ENCODE assay signal across 19 mouse cellular contexts in genomic region chr2:10131296-10131695, GRCm38 (mm10). TPM values are rescaled to one million over a fixed set of nuclear protein-coding genes. Genes with fewer than 3 reads are reported as not detected.
DNase-seq lines count a peak whose midpoint lies in the region; ATAC-seq and TF ChIP-seq lines count a peak whose summit lies in the region.
"Had no signal": no experiment of that assay in that cellular context is flagged by ENCODE, and none has a peak within 500 bp of the region (broad histone marks: within the 10 kb centered on the region; RNA-seq: fewer than 3 reads in every experiment).

TSS of gene Itih2 (minus strand) at chr2:10131396.

- no peak within 1 kb of the TSS for H3K4me3 ChIP-seq in kidney, postnatal 0 days (replicated peaks; ENCODE audit: low read depth, low read length)
- no peak within 1 kb of the TSS for H3K4me3 ChIP-seq in kidney, embryonic 14.5 days (ENCODE audit: low read length)
- peak within 1 kb of the TSS; percentile 46 for H3K4me3 ChIP-seq in liver, embryonic 15.5 days (replicated peaks)
- no peak within 1 kb of the TSS for H3K4me3 ChIP-seq in hindbrain, embryonic 10.5 days
- H3K4me3 ChIP-seq in heart, embryonic 11.5 days (ENCODE audit: low read depth, low read length), result no peak within 1 kb of the TSS
- H3K4me3 ChIP-seq: heart, embryonic 13.5 days; hindbrain, embryonic 15.5 days; intestine, embryonic 15.5 days; kidney, embryonic 15.5 days; limb, embryonic 13.5 days; midbrain, embryonic 12.5 days; neural tube, embryonic 12.5 days had no signal

- H3K4me1 ChIP-seq in kidney, postnatal 0 days (replicated peaks; ENCODE audit: insufficient read depth, low read length), result no peaks in the 10 kb centered on the region
- H3K4me1 ChIP-seq in kidney, embryonic 14.5 days (ENCODE audit: control insufficient read depth, insufficient read depth, low read length), result no peaks in the 10 kb centered on the region
- H3K4me1 ChIP-seq in liver, embryonic 15.5 days (replicated peaks), result peaks cover 3% of the 10 kb centered on the region; the same call in 1 of the 2 replicates
- H3K4me1 ChIP-seq in hindbrain, embryonic 10.5 days (replicated peaks), result no peaks in the 10 kb centered on the region
- H3K4me1 ChIP-seq in heart, embryonic 11.5 days (ENCODE audit: control insufficient read depth, insufficient read depth, low read length), result no peaks in the 10 kb centered on the region
- H3K4me1 ChIP-seq: heart, embryonic 13.5 days; hindbrain, embryonic 15.5 days; intestine, embryonic 15.5 days; limb, embryonic 13.5 days; midbrain, embryonic 12.5 days; neural tube, embryonic 12.5 days had no signal

- no peak for DNase-seq in adrenal gland, postnatal 10 days
- no peak for DNase-seq in adrenal gland, postnatal 36 days
- DNase-seq in kidney, postnatal 0 days (ENCODE audit: low spot score), result no peak
- peak; percentile 45 for DNase-seq in 3T3-L1 (ENCODE audit: low read depth, low spot score)
- no peak for DNase-seq in hindbrain, embryonic 10.5 days (ENCODE audit: low spot score)
- DNase-seq: cerebellum, adult 9-11 months; right cerebral cortex, adult 18-20 months had no signal

- no peak for ATAC-seq in kidney, postnatal 0 days (replicated peaks; ENCODE audit: low FRiP score, low read depth)
- no peak for ATAC-seq in kidney, embryonic 14.5 days (ENCODE audit: low FRiP score, low TSS enrichment)
- no peak for ATAC-seq in liver, embryonic 15.5 days (ENCODE audit: insufficient read depth)
- no peak for ATAC-seq in heart, embryonic 11.5 days (replicated peaks; ENCODE audit: insufficient number of reproducible peaks, low FRiP score, low TSS enrichment)
- ATAC-seq: intestine, embryonic 15.5 days had no signal

- no peak within 1 kb of the TSS for H3K9ac ChIP-seq in kidney, postnatal 0 days (ENCODE audit: low read depth, low read length)
- H3K9ac ChIP-seq in kidney, embryonic 14.5 days (ENCODE audit: low read depth, low read length), result no peak within 1 kb of the TSS
- H3K9ac ChIP-seq in liver, embryonic 15.5 days, result no peak within 1 kb of the TSS
- no peak within 1 kb of the TSS for H3K9ac ChIP-seq in heart, embryonic 11.5 days (ENCODE audit: low read depth, low read length)
- H3K9ac ChIP-seq: heart, embryonic 13.5 days; hindbrain, embryonic 15.5 days; intestine, embryonic 15.5 days; kidney, embryonic 15.5 days; limb, embryonic 13.5 days; midbrain, embryonic 12.5 days; neural tube, embryonic 12.5 days had no signal

- H3K4me2 ChIP-seq in kidney, postnatal 0 days (ENCODE audit: low read length), result no peak within 1 kb of the TSS
- H3K4me2 ChIP-seq in kidney, embryonic 14.5 days (replicated peaks; ENCODE audit: low read depth, low read length), result no peak within 1 kb of the TSS
- H3K4me2 ChIP-seq in liver, embryonic 15.5 days, result no peak within 1 kb of the TSS
- H3K4me2 ChIP-seq in heart, embryonic 11.5 days, result no peak within 1 kb of the TSS
- H3K4me2 ChIP-seq: heart, embryonic 13.5 days; hindbrain, embryonic 15.5 days; intestine, embryonic 15.5 days; kidney, embryonic 15.5 days; limb, embryonic 13.5 days; midbrain, embryonic 12.5 days; neural tube, embryonic 12.5 days had no signal

- 94% methylated on average over 4 of the region's 4 CpGs for WGBS in kidney, postnatal 0 days
- 95% methylated on average over 4 of the region's 4 CpGs for WGBS in kidney, embryonic 14.5 days
- WGBS in liver, embryonic 15.5 days (ENCODE audit: insufficient replicate concordance), result 60% methylated on average over 4 of the region's 4 CpGs
- 96% methylated on average over 4 of the region's 4 CpGs for WGBS in hindbrain, embryonic 10.5 days
- 79% methylated on average over 4 of the region's 4 CpGs for WGBS in heart, embryonic 11.5 days (ENCODE audit: insufficient replicate concordance)

- H3K27ac ChIP-seq in kidney, postnatal 0 days, result 0 out of 2 replicates have a peak within 1 kb of the TSS, but pooled peaks have one; percentile 20
- no peak within 1 kb of the TSS for H3K27ac ChIP-seq in kidney, embryonic 14.5 days (ENCODE audit: low read depth, low read length)
- peak within 1 kb of the TSS; percentile 55; the same call in 1 of the 2 replicates for H3K27ac ChIP-seq in liver, embryonic 15.5 days (replicated peaks)
- H3K27ac ChIP-seq in hindbrain, embryonic 10.5 days, result no peak within 1 kb of the TSS
- no peak within 1 kb of the TSS for H3K27ac ChIP-seq in heart, embryonic 11.5 days (ENCODE audit: low read depth, low read length)
- H3K27ac ChIP-seq: heart, embryonic 13.5 days; hindbrain, embryonic 15.5 days; intestine, embryonic 15.5 days; kidney, embryonic 15.5 days; limb, embryonic 13.5 days; midbrain, embryonic 12.5 days; neural tube, embryonic 12.5 days had no signal

- no peaks in the 10 kb centered on the region for H3K9me3 ChIP-seq in kidney, postnatal 0 days (replicated peaks; ENCODE audit: low read length)
- H3K9me3 ChIP-seq in kidney, embryonic 14.5 days (ENCODE audit: control insufficient read depth, low read length), result no peaks in the 10 kb centered on the region
- no peaks in the 10 kb centered on the region for H3K9me3 ChIP-seq in liver, embryonic 15.5 days (replicated peaks)
- no peaks in the 10 kb centered on the region for H3K9me3 ChIP-seq in hindbrain, embryonic 10.5 days
- H3K9me3 ChIP-seq in heart, embryonic 11.5 days (replicated peaks; ENCODE audit: control insufficient read depth, low read length), result no peaks in the 10 kb centered on the region
- H3K9me3 ChIP-seq: G1E; heart, embryonic 13.5 days; hindbrain, embryonic 15.5 days; intestine, embryonic 15.5 days; kidney, embryonic 15.5 days; limb, embryonic 13.5 days; midbrain, embryonic 12.5 days; neural tube, embryonic 12.5 days had no signal

- no peak for TF ChIP-seq CTCF in kidney, postnatal 0 days (IDR thresholded peaks at IDR 0.05; ENCODE audit: low read depth)

- H3K27me3 ChIP-seq in kidney, postnatal 0 days (ENCODE audit: insufficient read depth, low read length), result no peaks in the 10 kb centered on the region
- H3K27me3 ChIP-seq in kidney, embryonic 14.5 days (ENCODE audit: control insufficient read depth, insufficient read depth, low read length), result no peaks in the 10 kb centered on the region
- H3K27me3 ChIP-seq in liver, embryonic 15.5 days, result no peaks in the 10 kb centered on the region
- H3K27me3 ChIP-seq in hindbrain, embryonic 10.5 days (ENCODE audit: insufficient read depth, poor library complexity, severe bottlenecking), result no peaks in the 10 kb centered on the region
- no peaks in the 10 kb centered on the region for H3K27me3 ChIP-seq in heart, embryonic 11.5 days (ENCODE audit: control insufficient read depth, insufficient read depth, low read length)
- H3K27me3 ChIP-seq: hindbrain, embryonic 15.5 days; intestine, embryonic 15.5 days; kidney, embryonic 15.5 days; limb, embryonic 13.5 days; midbrain, embryonic 12.5 days; neural tube, embryonic 12.5 days had no signal

- no peaks in the 10 kb centered on the region for H3K36me3 ChIP-seq in kidney, postnatal 0 days (ENCODE audit: insufficient read depth, low read length)
- H3K36me3 ChIP-seq in kidney, embryonic 14.5 days (ENCODE audit: control insufficient read depth, insufficient read depth, low read length), result no peaks in the 10 kb centered on the region
- H3K36me3 ChIP-seq in liver, embryonic 15.5 days (replicated peaks), result no peaks in the 10 kb centered on the region
- no peaks in the 10 kb centered on the region for H3K36me3 ChIP-seq in hindbrain, embryonic 10.5 days
- H3K36me3 ChIP-seq in heart, embryonic 11.5 days (ENCODE audit: control insufficient read depth, insufficient read depth, low read length), result no peaks in the 10 kb centered on the region
- H3K36me3 ChIP-seq: G1E; heart, embryonic 13.5 days; hindbrain, embryonic 15.5 days; intestine, embryonic 15.5 days; kidney, embryonic 15.5 days; limb, embryonic 13.5 days; midbrain, embryonic 12.5 days; neural tube, embryonic 12.5 days had no signal

RNA-seq across cellular contexts. Expression of gene Itih2, which starts in this region (rescaled TPM):
- total RNA-seq in adrenal gland, postnatal 10 days (2021), result 100 to 1,000 TPM; 190 to 443 TPM
- 1 to 10 TPM; 7.0 to 7.6 TPM for total RNA-seq in adrenal gland, postnatal 36 days (2021)
- polyA plus RNA-seq in kidney, postnatal 0 days (2015; fragmentation: Nextera tagmentation; extraction: Ambion mirVana), result 0.78 TPM in 2 replicates
- polyA plus RNA-seq in kidney, embryonic 14.5 days (2014; fragmentation: Nextera tagmentation; extraction: Ambion mirVana), result 0.61 and 0.87 TPM in 2 replicates
- polyA plus RNA-seq in liver, embryonic 15.5 days (2015; fragmentation: Nextera tagmentation; extraction: Ambion mirVana), result 310 and 334 TPM in 2 replicates
- 0.10 and 0.22 TPM in 2 replicates for polyA plus RNA-seq in hindbrain, embryonic 10.5 days (2016; fragmentation: Nextera tagmentation; extraction: Ambion mirVana)
- polyA plus RNA-seq in heart, embryonic 11.5 days (2014; fragmentation: Nextera tagmentation; extraction: Ambion mirVana), result 0.87 and 6.1 TPM in 2 replicates
- polyA plus RNA-seq: G1E; small intestine, adult 2 months had no signal

Comparison
In these comparisons a context has a peak if more than half of its experiments do, and no peak if none do; other contexts are left out.
1. RNA of gene Itih2 (total RNA-seq): 190 to 443 TPM in adrenal gland, postnatal 10 days; 7.0 to 7.6 TPM in adrenal gland, postnatal 36 days; every median in the first group is over 10 times any median in the second.
2. RNA of gene Itih2 (polyA plus RNA-seq): 310 to 334 TPM in liver, embryonic 15.5 days; 0.87 to 6.1 TPM in heart, embryonic 11.5 days, 0.61 to 0.87 TPM in kidney, embryonic 14.5 days, 0.78 TPM in kidney, postnatal 0 days and 0.10 to 0.22 TPM in hindbrain, embryonic 10.5 days; every median in the first group is over 10 times any median in the second.
3. H3K27ac ChIP-seq: peak in kidney, postnatal 0 days (single experiment) and liver, embryonic 15.5 days (single experiment); none in kidney, embryonic 14.5 days (single experiment), hindbrain, embryonic 10.5 days (single experiment) and heart, embryonic 11.5 days (single experiment).